Mouse (Mus musculus): ENCODE measurements around the gene Angel2.

Angel2 gene

GRCm38 (mm10) chr1:190929010-190929695, 4.2 kb downstream of the Angel2 start:
- peak; percentile 62 for DNase-seq

GRCm38 (mm10) chr1:190930181-190930580, 5.3 kb downstream of the Angel2 start:
- DNase-seq, result no peak

GRCm38 (mm10) chr1:190939803-190940202, 14.9 kb downstream of the Angel2 start:
- DNase-seq, result no peak

- peak; percentile 52 for DNase-seq
These were observed 19.3 kb downstream of the Angel2 start for GRCm38 (mm10) chr1:190944109-190944760.

- no peak for DNase-seq
These were observed 23.1 kb downstream of the Angel2 start for GRCm38 (mm10) chr1:190947986-190948385.

GRCm38 (mm10) chr1:190948439-190948838, 23.5 kb downstream of the Angel2 start:
- DNase-seq, result peak; percentile 23

GRCm38 (mm10) chr1:190948846-190949245, 23.9 kb downstream of the Angel2 start:
- peak; percentile 34 for DNase-seq

- DNase-seq, result no peak
These were observed 26.1 kb downstream of the Angel2 start for GRCm38 (mm10) chr1:190951014-190951413.

GRCm38 (mm10) chr1:190953009-190953408, 28.1 kb downstream of the Angel2 start:
- DNase-seq, result no peak

- DNase-seq, result no peak
These were observed 33.9 kb downstream of the Angel2 start for GRCm38 (mm10) chr1:190958821-190959220.

GRCm38 (mm10) chr1:190962760-190963159, 37.8 kb downstream of the Angel2 start:
- DNase-seq, result no peak

- peak; percentile 21 for DNase-seq
These were observed 40.3 kb downstream of the Angel2 start for GRCm38 (mm10) chr1:190964992-190965780.

- no peak for DNase-seq
These were observed 43.1 kb downstream of the Angel2 start for GRCm38 (mm10) chr1:190968010-190968409.

GRCm38 (mm10) chr1:190971708-190972610, 47.0 kb downstream of the Angel2 start:
- DNase-seq, result no peak

GRCm38 (mm10) chr1:190972612-190973192, 47.8 kb downstream of the Angel2 start:
- no peak for DNase-seq

GRCm38 (mm10) chr1:190974191-190974590, 49.3 kb downstream of the Angel2 start:
- no peak for DNase-seq

GRCm38 (mm10) chr1:190974833-190975232, 49.9 kb downstream of the Angel2 start:
- no peak for DNase-seq

GRCm38 (mm10) chr1:190976887-190977573, 52.1 kb downstream of the Angel2 start:
- no peak for DNase-seq

GRCm38 (mm10) chr1:190978001-190978400, 53.1 kb downstream of the Angel2 start:
- DNase-seq, result no peak

- DNase-seq, result no peak
These were observed 53.7 kb downstream of the Angel2 start for GRCm38 (mm10) chr1:190978511-190979073.

- peak; percentile 51 for DNase-seq
These were observed 54.2 kb downstream of the Angel2 start, which contains the start of gene Vash2 for GRCm38 (mm10) chr1:190979100-190979563. Gene Vash2, minus strand, starts transcription at chr1:190979296.
